Mouse (Mus musculus): ENCODE results near the gene Adgrf5.
"Not testable (repeated sequence)": the region's sequence is repeated elsewhere in the genome, so short reads cannot be mapped to it uniquely, and the experiment has no call there.

The Adgrf5 gene

DNA sequence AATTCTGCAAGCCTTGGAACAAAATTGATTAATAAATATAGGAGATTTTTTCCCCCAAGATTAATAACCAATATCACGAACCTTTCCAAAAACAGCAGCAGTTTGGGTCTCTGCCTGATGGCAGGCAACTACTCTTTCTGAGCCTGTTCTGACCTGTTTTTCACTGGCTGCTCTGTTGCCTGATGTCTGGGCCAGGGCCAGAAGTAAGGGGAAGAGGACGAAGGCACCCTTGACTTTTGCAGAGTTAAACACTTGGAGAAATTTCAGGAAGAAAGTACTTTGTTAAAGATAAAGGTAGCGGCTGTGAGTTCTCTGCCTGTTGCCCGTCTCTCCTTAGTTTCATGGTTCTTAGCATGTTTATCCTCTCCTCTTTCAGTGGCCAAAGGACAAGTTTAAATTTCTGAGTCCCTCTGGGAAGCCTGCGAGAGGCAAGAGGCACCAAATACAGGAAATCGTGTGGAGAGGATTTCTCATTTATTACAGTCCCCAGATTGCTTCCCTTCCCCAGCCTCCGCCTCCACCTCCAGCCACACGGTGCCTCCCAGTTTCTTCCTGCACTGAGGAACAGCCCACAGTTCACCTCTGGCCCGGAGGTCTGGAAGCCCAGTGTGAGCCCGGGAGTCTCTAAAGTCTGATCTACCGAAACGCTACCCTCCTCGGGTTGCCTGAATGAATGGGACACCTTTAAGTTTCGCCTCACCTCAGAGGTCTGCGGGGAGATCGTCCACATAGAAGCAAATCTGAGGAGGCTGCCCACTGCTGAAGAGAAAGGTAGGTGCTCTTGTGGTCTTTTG, at the start of gene Adgrf5:
Gene Adgrf5 (plus strand): TSS at position 626 of the 794 bp plus-strand sequence.
- DNase-seq (ENCODE audit: low spot score in 2 of 2) = no peak

GRCm38 (mm10) chr17:43325986-43326671, 34.1 kb upstream of the Adgrf5 start:
- no peak for DNase-seq (ENCODE audit: low spot score in 2 of 2)

DNA sequence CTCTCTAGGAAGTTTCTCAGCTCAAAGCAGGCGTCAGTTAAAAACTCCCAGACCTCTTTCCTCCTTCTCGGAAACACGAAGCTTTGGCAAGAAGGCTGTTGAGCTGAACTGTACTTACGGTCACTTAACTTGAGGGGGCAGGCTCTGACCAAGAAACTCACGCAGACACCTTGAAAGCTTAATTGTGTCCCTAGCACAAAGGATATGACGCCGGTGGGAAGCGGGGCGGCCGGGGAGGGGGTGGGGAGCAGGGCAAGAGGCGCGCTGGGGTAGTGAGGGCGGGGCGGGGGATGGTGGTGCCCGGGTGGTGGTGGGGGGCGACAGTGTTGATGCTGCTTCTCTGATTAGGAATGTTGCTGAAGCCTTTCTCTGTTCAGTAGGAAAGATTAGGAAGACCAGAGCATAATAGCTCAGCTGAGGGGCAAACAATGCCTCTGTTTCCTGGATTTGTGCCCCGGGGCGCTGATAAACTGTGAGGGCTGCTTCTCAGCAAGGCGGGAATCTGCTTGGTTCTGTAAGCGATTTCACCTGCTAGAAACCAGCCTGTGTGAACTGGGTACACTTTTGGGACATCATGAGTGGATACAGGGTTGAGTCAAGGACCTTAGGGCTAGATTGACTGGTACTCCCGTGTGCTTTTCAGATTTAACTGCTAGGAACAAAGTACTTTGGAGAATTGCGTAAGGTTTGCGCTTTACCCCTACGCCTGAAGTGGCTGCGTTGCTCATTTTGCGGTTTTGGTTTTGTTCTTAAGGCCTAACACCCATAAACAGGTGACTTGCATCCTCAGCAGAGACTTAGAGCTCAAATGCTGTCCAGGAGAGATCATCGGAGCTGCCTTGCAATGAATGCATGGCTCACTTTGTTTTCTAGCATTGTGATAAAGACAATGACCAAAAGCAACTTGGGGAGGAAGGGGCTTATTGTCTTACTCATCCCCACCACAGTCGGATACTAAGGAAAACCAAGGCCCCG, 33.2 kb upstream of the Adgrf5 start:
- DNase-seq (ENCODE audit: low spot score in 2 of 2) = no peak

DNA sequence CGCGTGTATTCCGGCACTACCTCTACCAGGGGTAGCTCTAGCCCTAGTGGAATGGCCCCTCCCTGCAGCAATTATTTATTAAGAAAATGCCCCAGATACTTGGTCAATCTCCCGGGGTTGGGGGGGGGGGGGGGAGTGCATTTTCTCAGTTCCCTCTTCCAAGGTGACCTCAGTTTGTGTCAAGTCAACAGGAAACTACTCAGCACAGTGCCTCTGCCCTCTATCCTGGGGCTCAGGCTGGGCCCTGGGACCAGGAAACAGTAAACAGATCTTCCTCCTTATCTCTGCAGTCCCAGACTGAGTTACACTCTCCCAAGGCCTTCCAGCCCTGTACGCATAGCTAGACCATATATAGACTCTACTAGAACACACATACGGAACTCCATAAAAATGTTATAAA, 32.4 kb upstream of the Adgrf5 start:
- DNase-seq (ENCODE audit: low spot score in 2 of 2) = no peak

GRCm38 (mm10) chr17:43329216-43329615, 31.0 kb upstream of the Adgrf5 start:
- DNase-seq (ENCODE audit: low spot score in 2 of 2) = no peak

DNA sequence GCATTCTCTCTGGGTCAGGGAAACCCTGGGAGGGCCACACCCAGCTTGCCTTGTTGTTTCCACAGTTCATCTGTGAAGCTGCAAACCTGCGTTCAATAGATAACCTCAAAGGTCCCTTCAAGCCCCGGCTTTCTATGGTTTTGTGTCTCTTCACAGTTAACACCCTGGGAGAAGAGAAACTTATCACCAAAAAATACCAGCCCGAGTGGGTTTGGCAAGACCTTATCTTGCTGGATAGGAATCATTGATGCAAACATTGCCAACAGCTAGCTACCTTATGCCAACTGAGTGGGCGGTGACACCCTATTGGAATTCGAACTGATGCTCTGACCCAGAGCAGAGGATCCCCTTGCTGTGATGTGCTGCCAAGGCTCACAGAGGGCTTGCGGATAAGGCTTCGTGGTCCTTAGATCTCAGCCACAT, 30.5 kb upstream of the Adgrf5 start:
- DNase-seq (ENCODE audit: low spot score in 2 of 2) = no peak

DNA sequence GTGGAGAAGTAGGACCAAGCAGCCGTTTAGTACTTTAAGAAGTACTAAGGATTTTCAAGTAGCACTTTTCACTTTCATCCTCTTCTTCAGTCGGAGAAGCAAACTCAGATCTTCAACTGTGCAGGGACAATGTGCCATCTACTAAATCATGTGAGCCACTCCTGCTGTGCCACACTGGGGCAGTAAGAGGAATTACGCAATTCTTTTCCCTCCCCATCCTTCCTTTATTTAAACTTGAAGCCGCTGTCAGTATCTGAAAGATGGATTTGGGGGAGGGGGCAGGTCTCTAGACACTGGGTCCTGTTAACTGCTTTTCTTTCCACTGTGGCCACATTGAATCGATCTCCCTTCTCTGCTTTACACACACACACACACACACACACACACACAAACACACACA, 27.6 kb upstream of the Adgrf5 start:
- no peak for DNase-seq (ENCODE audit: low spot score in 2 of 2)

GRCm38 (mm10) chr17:43334074-43334473, 26.2 kb upstream of the Adgrf5 start:
- no peak for DNase-seq (ENCODE audit: low spot score in 2 of 2)

DNA sequence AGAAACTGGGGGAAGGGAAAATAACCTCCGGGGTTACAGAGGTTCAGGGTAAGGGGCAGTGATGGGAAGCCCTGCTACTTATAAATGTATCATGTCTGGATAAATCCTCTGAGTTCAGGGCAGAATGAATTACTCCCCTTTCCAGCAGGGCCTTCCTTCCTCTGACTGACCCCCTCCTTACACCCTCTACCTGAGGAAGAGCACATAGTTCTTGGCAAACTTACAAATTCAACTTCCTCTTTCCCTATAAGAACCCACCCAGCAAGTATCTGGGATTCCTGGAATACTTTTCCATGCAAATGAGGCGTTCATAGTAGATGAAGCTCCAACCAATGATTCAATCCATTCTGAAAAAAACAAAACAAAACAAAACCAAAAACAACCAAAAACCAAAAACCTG, 22.6 kb upstream of the Adgrf5 start:
- DNase-seq (ENCODE audit: low spot score in 2 of 2) = no peak

GRCm38 (mm10) chr17:43338279-43338678, 22.0 kb upstream of the Adgrf5 start:
- no peak for DNase-seq (ENCODE audit: low spot score in 2 of 2)

DNA sequence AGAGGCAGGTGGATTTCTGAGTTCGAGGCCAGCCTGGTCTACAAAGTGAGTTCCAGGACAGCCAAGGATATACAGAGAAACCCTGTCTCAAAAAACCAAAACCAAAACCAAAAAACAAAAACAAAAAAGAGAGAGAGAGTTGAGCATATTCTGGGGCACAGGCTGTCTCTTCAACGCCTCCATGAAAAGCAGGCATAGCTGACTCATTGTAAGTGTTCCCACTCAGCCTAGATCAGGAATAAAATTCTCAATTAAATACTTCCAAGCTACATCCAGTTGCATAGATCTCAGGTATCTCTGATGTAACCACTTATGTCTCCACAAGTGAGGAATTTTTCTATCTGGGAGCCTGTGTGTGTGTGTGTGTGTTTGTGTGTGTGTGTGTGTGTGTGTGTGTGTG, 13.8 kb upstream of the Adgrf5 start:
- not testable (repeated sequence) for DNase-seq (ENCODE audit: low spot score in 2 of 2)

- no peak for DNase-seq (ENCODE audit: low spot score in 2 of 2)
Measured at GRCm38 (mm10) chr17:43357902-43358539, 2.2 kb upstream of the Adgrf5 start.

DNA sequence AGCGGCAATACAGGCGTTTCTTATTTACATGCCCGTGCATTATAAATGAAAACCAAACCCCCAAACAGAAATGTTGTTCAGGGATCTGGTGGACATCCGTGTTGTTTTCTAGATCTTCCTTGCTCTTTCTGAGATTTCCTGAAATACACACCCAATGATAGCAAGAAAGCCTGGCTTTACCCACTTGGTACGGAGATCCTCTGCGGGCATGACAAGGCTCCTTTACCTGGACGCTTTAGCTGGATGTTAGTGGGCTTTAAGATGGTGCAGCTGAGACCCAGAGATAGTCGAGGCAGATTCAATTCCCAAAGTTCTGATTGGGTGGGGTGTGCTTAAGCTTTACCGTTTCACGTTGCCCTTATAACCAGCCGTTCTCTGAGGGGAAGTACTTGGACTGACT, 770 bp downstream of the Adgrf5 start:
- DNase-seq (ENCODE audit: low spot score in 2 of 2) = no peak

GRCm38 (mm10) chr17:43362362-43362761, 2.1 kb downstream of the Adgrf5 start:
- DNase-seq (ENCODE audit: low spot score in 2 of 2) = no peak

GRCm38 (mm10) chr17:43362881-43363280, 2.6 kb downstream of the Adgrf5 start:
- no peak for DNase-seq (ENCODE audit: low spot score in 2 of 2)

DNA sequence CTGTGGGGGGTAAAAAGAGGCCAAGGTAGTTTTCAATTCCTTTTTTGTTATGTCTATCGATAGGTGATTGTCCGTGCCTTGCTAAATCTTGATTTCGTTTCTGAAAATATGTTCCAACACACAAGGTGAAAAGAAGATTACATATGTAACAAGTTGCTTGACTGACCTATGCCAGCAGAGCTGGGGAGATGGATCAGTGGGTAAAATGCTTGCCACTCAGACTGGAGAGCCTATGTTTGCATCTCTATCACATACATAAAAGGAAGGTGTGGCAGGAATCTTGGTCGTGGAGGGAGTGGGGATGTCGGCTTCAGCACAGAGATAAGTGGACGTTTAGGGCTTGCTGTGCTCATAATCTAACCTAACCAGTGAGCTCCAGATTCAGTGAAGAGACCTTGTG, 3.7 kb downstream of the Adgrf5 start:
- no peak for DNase-seq (ENCODE audit: low spot score in 2 of 2)

DNA sequence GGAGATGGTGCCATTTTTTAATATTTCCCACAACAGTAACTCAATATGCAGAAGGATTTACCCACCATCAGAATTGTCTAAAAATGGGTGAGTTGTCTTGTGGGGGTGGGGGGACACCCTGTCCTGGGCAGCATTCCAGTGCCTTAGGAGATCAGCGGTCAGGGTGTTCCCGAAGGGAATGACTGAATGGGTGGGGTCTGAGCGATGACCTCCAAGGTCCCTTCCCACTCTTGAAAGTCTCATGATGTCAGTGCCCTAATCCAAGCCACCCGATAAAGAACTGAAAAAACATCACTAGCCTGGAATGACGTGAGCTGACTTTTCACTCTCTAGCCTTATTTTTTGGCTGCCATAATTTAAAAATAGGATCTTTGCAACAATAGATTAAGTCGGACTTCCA, 5.0 kb downstream of the Adgrf5 start:
- no peak for DNase-seq (ENCODE audit: low spot score in 2 of 2)

DNA sequence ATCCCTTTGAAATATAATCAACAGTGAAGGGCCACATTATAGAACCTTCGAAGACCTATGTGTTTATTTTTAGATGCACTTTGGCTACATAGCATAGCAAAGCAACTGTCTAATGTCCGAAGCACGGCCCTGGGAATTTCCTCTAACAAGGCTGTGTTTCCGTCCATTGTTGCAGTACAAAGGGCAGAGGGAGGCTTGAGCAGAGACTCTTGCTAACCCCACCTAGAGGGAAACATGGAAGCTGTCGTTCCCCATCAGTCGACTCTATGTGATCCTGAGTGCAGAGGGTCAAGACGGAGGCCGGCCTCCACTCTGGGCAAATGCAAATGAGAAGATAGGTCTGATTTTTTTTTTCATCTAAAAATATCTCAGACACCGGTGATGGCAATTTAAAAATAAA, 6.2 kb downstream of the Adgrf5 start:
- no peak for DNase-seq (ENCODE audit: low spot score in 2 of 2)

GRCm38 (mm10) chr17:43368171-43368576, 7.9 kb downstream of the Adgrf5 start:
- DNase-seq (ENCODE audit: low spot score in 2 of 2) = no peak

DNA sequence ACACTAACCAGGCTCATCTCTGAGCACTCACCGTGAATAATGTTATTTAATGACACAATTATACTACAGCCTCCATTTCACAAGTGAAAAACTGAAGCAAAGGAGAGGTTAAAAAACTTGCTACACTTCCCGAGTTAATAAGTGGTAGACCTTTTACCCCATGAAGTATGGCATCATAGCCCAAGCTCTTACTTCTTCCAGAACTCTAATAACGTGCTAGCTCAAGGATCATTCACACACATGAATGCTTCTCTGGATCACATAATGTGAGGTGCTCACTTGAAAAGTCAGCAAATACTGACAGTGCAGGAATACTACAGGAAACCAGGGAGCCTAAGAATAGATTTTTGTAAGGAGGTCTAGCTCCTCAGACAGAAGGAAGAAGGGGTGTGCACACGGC, 12.4 kb downstream of the Adgrf5 start:
- DNase-seq (ENCODE audit: low spot score in 2 of 2) = no peak

DNA sequence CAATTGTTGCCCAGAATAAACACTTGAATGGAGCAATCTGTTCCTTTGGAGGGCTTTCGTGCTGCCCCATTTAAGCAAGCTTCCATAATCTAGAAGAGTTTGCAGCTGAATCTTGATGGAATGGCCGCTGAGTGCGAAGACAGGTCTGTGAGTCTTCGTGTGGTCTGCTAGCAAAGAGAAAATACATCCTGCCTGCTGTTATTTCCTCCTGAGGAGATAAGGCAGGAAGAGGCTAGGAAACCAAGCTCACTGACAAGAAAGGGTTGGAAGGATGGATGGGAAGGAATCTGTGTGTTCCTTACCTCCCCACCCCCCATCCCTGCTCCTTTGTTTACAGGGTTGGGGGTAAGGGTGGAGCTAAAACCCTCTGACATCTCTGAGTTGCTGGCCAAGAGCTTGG, 13.8 kb downstream of the Adgrf5 start:
- DNase-seq (ENCODE audit: low spot score in 2 of 2) = no peak

GRCm38 (mm10) chr17:43376527-43376926, 16.3 kb downstream of the Adgrf5 start:
- DNase-seq (ENCODE audit: low spot score in 2 of 2) = no peak

Data from frontal cortex, postnatal 25 days (tissue).